ENCODE assay signal across 9 mouse cellular contexts in genomic region chr9:46328572-46329249, GRCm38 (mm10). TPM values are rescaled to one million over a fixed set of nuclear protein-coding genes. Genes with fewer than 3 reads are reported as not detected.
DNase-seq lines count a peak whose midpoint lies in the region; ATAC-seq and TF ChIP-seq lines count a peak whose summit lies in the region.
"Had no signal": no experiment of that assay in that cellular context is flagged by ENCODE, and none has a peak within 500 bp of the region (broad histone marks: within the 10 kb centered on the region; RNA-seq: fewer than 3 reads in every experiment).

No protein-coding gene starts in this region.

- 0 out of 2 replicates have a peak, but pooled peaks cover 1% of the 10 kb centered on the region for H3K4me1 ChIP-seq in cortical plate, adult 2 months (ENCODE audit: control insufficient read depth, insufficient read depth, low read length)
- peaks cover 11% of the 10 kb centered on the region for H3K4me1 ChIP-seq in heart, embryonic 16.5 days (ENCODE audit: control insufficient read depth, insufficient read depth, low read length)
- H3K4me1 ChIP-seq in stomach, postnatal 0 days (replicated peaks; ENCODE audit: control insufficient read depth, insufficient read depth), result no peaks in the 10 kb centered on the region

- H3K9ac ChIP-seq in heart, embryonic 16.5 days (ENCODE audit: low read length), result peak overlapping the region; percentile 73
- H3K9ac ChIP-seq in stomach, postnatal 0 days (ENCODE audit: low read length), result peak overlapping the region; percentile 50

- no peak for TF ChIP-seq POLR2A in cortical plate, adult 2 months (IDR thresholded peaks at IDR 0.05; ENCODE audit: extremely low read depth, insufficient read depth, low read length)

- no peaks in the 10 kb centered on the region for H3K9me3 ChIP-seq in heart, embryonic 16.5 days (replicated peaks; ENCODE audit: control insufficient read depth, low read length)
- no peaks in the 10 kb centered on the region for H3K9me3 ChIP-seq in stomach, postnatal 0 days (ENCODE audit: control insufficient read depth, low read length)

- WGBS in heart, embryonic 16.5 days, result 7% methylated on average over 30 of the region's 30 CpGs
- WGBS in stomach, postnatal 0 days, result 8% methylated on average over 30 of the region's 30 CpGs

- no peak for TF ChIP-seq CTCF in cortical plate, adult 2 months (IDR thresholded peaks at IDR 0.05; ENCODE audit: extremely low read depth, insufficient read depth, low read length)
- TF ChIP-seq CTCF in stomach, postnatal 0 days (IDR thresholded peaks at IDR 0.05; ENCODE audit: low read depth), result no peak

- TF ChIP-seq EP300 in stomach, postnatal 0 days (optimal IDR thresholded peaks at IDR 0.05), result no peak

- H3K27me3 ChIP-seq in heart, embryonic 16.5 days (ENCODE audit: control insufficient read depth, insufficient read depth, low read length), result no peaks in the 10 kb centered on the region; the same call in none of the 2 replicates
- no peaks in the 10 kb centered on the region for H3K27me3 ChIP-seq in stomach, postnatal 0 days (ENCODE audit: control insufficient read depth, insufficient read depth, low read length)

- peak; percentile 62 for ATAC-seq in heart, embryonic 16.5 days (replicated peaks; ENCODE audit: extremely low read depth, insufficient read depth, low FRiP score)
- ATAC-seq in stomach, postnatal 0 days (ENCODE audit: low FRiP score, low TSS enrichment), result peak; percentile 51

- H3K4me2 ChIP-seq in heart, embryonic 16.5 days (ENCODE audit: low read depth, low read length), result peak overlapping the region; percentile 87
- peak overlapping the region; percentile 58 for H3K4me2 ChIP-seq in stomach, postnatal 0 days (replicated peaks; ENCODE audit: low read depth)

- no peaks in the 10 kb centered on the region for H3K36me3 ChIP-seq in heart, embryonic 16.5 days (ENCODE audit: control insufficient read depth, insufficient read depth)
- no peaks in the 10 kb centered on the region for H3K36me3 ChIP-seq in stomach, postnatal 0 days (ENCODE audit: control insufficient read depth, insufficient read depth, low read length)

- no peak overlapping the region for H3K27ac ChIP-seq in cortical plate, adult 2 months (ENCODE audit: insufficient read depth, low read length)
- peak overlapping the region; percentile 37; the same call in 1 of the 2 replicates for H3K27ac ChIP-seq in heart, embryonic 16.5 days (ENCODE audit: low read length)
- H3K27ac ChIP-seq in stomach, postnatal 0 days (replicated peaks), result 0 out of 2 replicates have a peak overlapping the region, but pooled peaks have one; percentile 24

- peak; percentile 54 for DNase-seq in adrenal gland, postnatal 10 days
- no peak for DNase-seq in adrenal gland, adult 8-10 months
- DNase-seq in ES-CJ7 (ENCODE audit: low read depth, low spot score), result peak; percentile 75
- DNase-seq in layer of hippocampus, postnatal 14 days (ENCODE audit: low spot score in 2 of 2), result peak; percentile 74 to 77
- DNase-seq in mesoderm, embryonic 11.5 days (ENCODE audit: low read depth, low spot score), result peak; percentile 81
- peak; percentile 47 for DNase-seq in stomach, postnatal 0 days (ENCODE audit: low spot score)

- H3K4me3 ChIP-seq in cortical plate, adult 2 months (ENCODE audit: insufficient read depth, low read length), result peak overlapping the region; percentile 23; the same call in 1 of the 2 replicates
- H3K4me3 ChIP-seq in heart, embryonic 16.5 days (ENCODE audit: low read length), result peak overlapping the region; percentile 51
- H3K4me3 ChIP-seq in stomach, postnatal 0 days (ENCODE audit: low read depth, low read length), result peak overlapping the region; percentile 30

RNA-seq across cellular contexts. Expression of gene 4931429L15Rik, which starts 8.9 kb away (rescaled TPM):
- total RNA-seq in adrenal gland, postnatal 10 days (2021), result not detected
- not detected for total RNA-seq in adrenal gland, adult 8-10 months (2022)
- polyA plus RNA-seq in cortical plate, adult 2 months (2012; rRNA removed), result 0.06 and 0.42 TPM in 2 replicates
- polyA plus RNA-seq in heart, embryonic 16.5 days (2015; fragmentation: Nextera tagmentation; extraction: Ambion mirVana), result not detected in 2 replicates
- not detected for total RNA-seq in layer of hippocampus, postnatal 14 days (2021)
- polyA plus RNA-seq in stomach, postnatal 0 days (2015; fragmentation: Nextera tagmentation; extraction: Ambion mirVana), result not detected in 2 replicates
- total RNA-seq: hematopoietic stem cell, adult 5-6 weeks had no signal

RNA-seq across cellular contexts. Expression of gene Bud13, which starts 45.9 kb away (rescaled TPM):
- total RNA-seq in adrenal gland, postnatal 10 days (2021), result 10 to 100 TPM in 1 of 2 experiments, 1 to 10 TPM in 1; 9.5 to 10.4 TPM
- total RNA-seq in adrenal gland, adult 8-10 months (2022), result 10 to 100 TPM; 10.4 to 14.9 (median 10.7) TPM
- polyA plus RNA-seq in cortical plate, adult 2 months (2012; rRNA removed), result 9.3 and 10.4 TPM in 2 replicates
- 13.3 and 13.5 TPM in 2 replicates for polyA plus RNA-seq in heart, embryonic 16.5 days (2015; fragmentation: Nextera tagmentation; extraction: Ambion mirVana)
- 10 to 100 TPM in 1 of 2 experiments, 1 to 10 TPM in 1; 9.0 to 10.8 TPM for total RNA-seq in layer of hippocampus, postnatal 14 days (2021)
- polyA plus RNA-seq in stomach, postnatal 0 days (2015; fragmentation: Nextera tagmentation; extraction: Ambion mirVana), result 7.6 and 8.8 TPM in 2 replicates

RNA-seq across cellular contexts. Expression of gene Zpr1, which starts 55.8 kb away (rescaled TPM):
- total RNA-seq in adrenal gland, postnatal 10 days (2021), result 10 to 100 TPM; 28.9 to 35.5 TPM
- 10 to 100 TPM; 42.2 to 44.5 (median 42.9) TPM for total RNA-seq in adrenal gland, adult 8-10 months (2022)
- 42.2 and 43.5 TPM in 2 replicates for polyA plus RNA-seq in cortical plate, adult 2 months (2012; rRNA removed)
- polyA plus RNA-seq in heart, embryonic 16.5 days (2015; fragmentation: Nextera tagmentation; extraction: Ambion mirVana), result 36.7 and 39.5 TPM in 2 replicates
- 10 to 100 TPM; 33.3 to 36.2 TPM for total RNA-seq in layer of hippocampus, postnatal 14 days (2021)
- polyA plus RNA-seq in stomach, postnatal 0 days (2015; fragmentation: Nextera tagmentation; extraction: Ambion mirVana), result 30.8 and 32.6 TPM in 2 replicates
